Mouse (Mus musculus): ENCODE data around the gene Zfp943. TPM values are rescaled to one million over a fixed set of nuclear protein-coding genes. Genes with fewer than 3 reads are reported as not detected.
"Not testable (repeated sequence)": the region's sequence is repeated elsewhere in the genome, so short reads cannot be mapped to it uniquely, and the experiment has no call there.

Gene Zfp943
- 11.0 and 12.2 TPM in 2 replicates for polyA plus RNA-seq (2015; fragmentation: Nextera tagmentation; extraction: Ambion mirVana)

DNA sequence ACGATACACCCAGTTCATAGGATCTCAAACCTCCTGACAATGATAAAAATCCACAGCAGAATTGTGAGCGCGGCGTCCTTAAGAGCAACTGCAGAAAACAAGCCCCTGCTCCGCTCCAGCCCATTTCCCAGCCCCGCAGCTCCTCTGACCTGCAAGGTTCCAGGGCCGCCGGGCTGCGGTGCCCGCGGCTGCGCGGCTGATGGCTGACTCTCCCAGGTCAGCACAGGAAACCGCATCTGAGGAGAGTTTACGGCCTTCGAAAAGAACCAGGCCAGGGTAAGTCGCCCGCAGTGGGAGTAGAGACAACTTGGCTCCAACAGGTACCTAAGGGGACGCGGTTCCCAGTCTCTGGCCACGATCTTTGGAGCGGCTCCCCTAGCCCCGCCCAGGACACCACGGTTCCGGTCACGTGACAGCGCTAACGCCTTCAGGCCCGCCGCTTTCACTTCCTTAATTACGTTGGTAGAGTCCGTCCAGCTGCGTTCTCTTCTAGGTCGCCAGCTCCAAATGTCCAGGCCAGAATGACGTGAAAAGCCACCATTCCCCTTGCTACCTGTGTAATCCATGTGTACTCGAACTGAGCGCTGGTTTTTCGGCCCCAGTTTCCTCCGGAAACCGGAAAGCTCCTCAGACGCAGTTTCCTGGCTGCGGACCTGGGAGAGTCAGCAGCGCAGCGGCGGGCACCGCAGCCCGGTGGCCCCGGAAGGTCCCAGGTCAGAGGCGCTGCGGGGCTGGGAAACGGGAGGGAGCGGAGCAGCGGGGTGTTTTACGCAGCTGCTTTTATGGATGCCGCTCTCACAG is at the start of gene Zfp943, which contains the start of gene Zfp942:
Gene Zfp943, plus strand, starts transcription at position 446 of the 801 bp plus-strand sequence.
Gene Zfp942, minus strand, starts transcription at position 358 of the 801 bp plus-strand sequence.
- Histone ChIP-seq H3K27ac (replicated peaks) (peak within 1 kb of the TSS; percentile 87), H3K9ac (ENCODE audit: low read length) (peak within 1 kb of the TSS; percentile 81), H3K4me2 (replicated peaks; ENCODE audit: low read depth) (peak within 1 kb of the TSS; percentile 54), H3K4me3 (ENCODE audit: low read depth, low read length) (peak within 1 kb of the TSS; percentile 69)
- H3K27me3 ChIP-seq (ENCODE audit: control insufficient read depth, insufficient read depth, low read length); H3K4me1 ChIP-seq (replicated peaks; ENCODE audit: control insufficient read depth, insufficient read depth); H3K36me3 ChIP-seq (ENCODE audit: control insufficient read depth, insufficient read depth, low read length); H3K9me3 ChIP-seq (ENCODE audit: control insufficient read depth, low read length): not testable (repeated sequence)
- under 1% methylated on average over 42 of the region's 55 CpGs for WGBS
- ATAC-seq (ENCODE audit: low FRiP score, low TSS enrichment): peak; percentile 99
- DNase-seq (ENCODE audit: low spot score): peak; percentile 75

- Histone ChIP-seq H3K27me3 (ENCODE audit: control insufficient read depth, insufficient read depth, low read length) (no peaks in the 10 kb centered on the region), H3K36me3 (ENCODE audit: control insufficient read depth, insufficient read depth, low read length) (no peaks in the 10 kb centered on the region), H3K4me2 (replicated peaks; ENCODE audit: low read depth) (peak overlapping the region; percentile 45), H3K9me3 (ENCODE audit: control insufficient read depth, low read length) (no peaks in the 10 kb centered on the region), H3K9ac (ENCODE audit: low read length) (no peak overlapping the region), H3K4me3 (ENCODE audit: low read depth, low read length) (peak overlapping the region; percentile 69), H3K4me1 (replicated peaks; ENCODE audit: control insufficient read depth, insufficient read depth) (no peaks in the 10 kb centered on the region; the same call in 1 of the 2 replicates), H3K27ac (replicated peaks) (no peak overlapping the region)
- TF ChIP-seq EP300 (optimal IDR thresholded peaks at IDR 0.05): no peak
- TF ChIP-seq CTCF (IDR thresholded peaks at IDR 0.05; ENCODE audit: low read depth): no peak
- no peak for ATAC-seq (ENCODE audit: low FRiP score, low TSS enrichment)
- no peak for DNase-seq (ENCODE audit: low spot score)
- WGBS: 33% methylated on average over 4 of the region's 4 CpGs
These were observed 950 bp downstream of the Zfp943 start for GRCm38 (mm10) chr17:21963302-21963701.

GRCm38 (mm10) chr17:22035594-22035993 is 73.2 kb downstream of the Zfp943 start:
- not testable (repeated sequence) for H3K4me3 ChIP-seq (ENCODE audit: low read depth, low read length); H3K9ac ChIP-seq (ENCODE audit: low read length); H3K27me3 ChIP-seq (ENCODE audit: control insufficient read depth, insufficient read depth, low read length); ATAC-seq (ENCODE audit: low FRiP score, low TSS enrichment); DNase-seq (ENCODE audit: low spot score); H3K4me1 ChIP-seq (replicated peaks; ENCODE audit: control insufficient read depth, insufficient read depth); H3K4me2 ChIP-seq (replicated peaks; ENCODE audit: low read depth); H3K9me3 ChIP-seq (ENCODE audit: control insufficient read depth, low read length); H3K27ac ChIP-seq (replicated peaks); H3K36me3 ChIP-seq (ENCODE audit: control insufficient read depth, insufficient read depth, low read length)
- TF ChIP-seq CTCF (IDR thresholded peaks at IDR 0.05; ENCODE audit: low read depth): peak; percentile 70
- 32% methylated on average over 1 of the region's 1 CpGs for WGBS

- H3K27ac ChIP-seq (replicated peaks): no peak overlapping the region
- H3K9ac ChIP-seq (ENCODE audit: low read length): no peak overlapping the region
- H3K27me3 ChIP-seq (ENCODE audit: control insufficient read depth, insufficient read depth, low read length): no peaks in the 10 kb centered on the region
- H3K4me3 ChIP-seq (ENCODE audit: low read depth, low read length): no peak overlapping the region
- no peaks in the 10 kb centered on the region for H3K36me3 ChIP-seq (ENCODE audit: control insufficient read depth, insufficient read depth, low read length)
- no peak overlapping the region for H3K4me2 ChIP-seq (replicated peaks; ENCODE audit: low read depth)
- H3K4me1 ChIP-seq (replicated peaks; ENCODE audit: control insufficient read depth, insufficient read depth): no peaks in the 10 kb centered on the region
- WGBS: 58% methylated on average over 2 of the region's 2 CpGs
- TF ChIP-seq EP300 (optimal IDR thresholded peaks at IDR 0.05): no peak
- TF ChIP-seq CTCF (IDR thresholded peaks at IDR 0.05; ENCODE audit: low read depth): no peak
- H3K9me3 ChIP-seq (ENCODE audit: control insufficient read depth, low read length): no peaks in the 10 kb centered on the region
- ATAC-seq (ENCODE audit: low FRiP score, low TSS enrichment) (no peak), DNase-seq (ENCODE audit: low spot score) (no peak)
These were observed 87.1 kb downstream of the Zfp943 start for GRCm38 (mm10) chr17:22049403-22049802.

- Histone ChIP-seq H3K9ac (ENCODE audit: low read length) (no peak overlapping the region), H3K4me2 (replicated peaks; ENCODE audit: low read depth) (no peak overlapping the region), H3K4me3 (ENCODE audit: low read depth, low read length) (no peak overlapping the region), H3K36me3 (ENCODE audit: control insufficient read depth, insufficient read depth, low read length) (no peaks in the 10 kb centered on the region), H3K9me3 (ENCODE audit: control insufficient read depth, low read length) (no peaks in the 10 kb centered on the region), H3K4me1 (replicated peaks; ENCODE audit: control insufficient read depth, insufficient read depth) (no peaks in the 10 kb centered on the region), H3K27ac (replicated peaks) (no peak overlapping the region), H3K27me3 (ENCODE audit: control insufficient read depth, insufficient read depth, low read length) (no peaks in the 10 kb centered on the region)
- TF ChIP-seq EP300 (optimal IDR thresholded peaks at IDR 0.05): no peak
- no peak for TF ChIP-seq CTCF (IDR thresholded peaks at IDR 0.05; ENCODE audit: low read depth)
- DNase-seq (ENCODE audit: low spot score) (no peak), ATAC-seq (ENCODE audit: low FRiP score, low TSS enrichment) (no peak)
- 68% methylated on average over 2 of the region's 2 CpGs for WGBS
These were observed 90.9 kb downstream of the Zfp943 start for GRCm38 (mm10) chr17:22053211-22053610.

GRCm38 (mm10) chr17:22081031-22081631 is 118.8 kb downstream of the Zfp943 start:
- peak overlapping the region; percentile 61; the same call in 1 of the 2 replicates for H3K27ac ChIP-seq (replicated peaks)
- no peaks in the 10 kb centered on the region for H3K9me3 ChIP-seq (ENCODE audit: control insufficient read depth, low read length)
- 3% methylated on average over 56 of the region's 57 CpGs for WGBS
- TF ChIP-seq EP300 (optimal IDR thresholded peaks at IDR 0.05) (no peak), CTCF (IDR thresholded peaks at IDR 0.05; ENCODE audit: low read depth) (no peak)
- peak; percentile 83 for ATAC-seq (ENCODE audit: low FRiP score, low TSS enrichment)
- H3K4me3 ChIP-seq (ENCODE audit: low read depth, low read length): peak overlapping the region; percentile 64
- H3K36me3 ChIP-seq (ENCODE audit: control insufficient read depth, insufficient read depth, low read length): no peaks in the 10 kb centered on the region
- no peaks in the 10 kb centered on the region for H3K27me3 ChIP-seq (ENCODE audit: control insufficient read depth, insufficient read depth, low read length)
- peak overlapping the region; percentile 77 for H3K9ac ChIP-seq (ENCODE audit: low read length)
- peak overlapping the region; percentile 83 for H3K4me2 ChIP-seq (replicated peaks; ENCODE audit: low read depth)
- peak; percentile 53 for DNase-seq (ENCODE audit: low spot score)
- no peaks in the 10 kb centered on the region for H3K4me1 ChIP-seq (replicated peaks; ENCODE audit: control insufficient read depth, insufficient read depth)

Measured in stomach, postnatal 0 days (tissue).